Mouse (Mus musculus) CD8-positive naive resting alpha-beta T cell, adult 2 months (primary cell): Measurements from ENCODE around the gene H2-M5.
A peak's percentile ranks its signal among the peaks of the same experiment; 100 is the strongest.

Experiments used
- DNase-seq, 2 experiments: peaks; one replicate each; pipeline ENCODE4 v3.0.0; 2022; ENCODE audit warnings: low read depth in 2 of 2, low spot score in 2 of 2

The H2-M5 gene

GRCm38 (mm10) chr17:36950981-36951947, 38.1 kb downstream of the H2-M5 start, which contains the start of gene Ppp1r11:
Gene Ppp1r11 (minus strand): TSS chr17:36951741.
- DNase-seq, result peak; percentile 91 to 94

- DNase-seq, result no peak
Measured at GRCm38 (mm10) chr17:36949265-36949664, 40.1 kb downstream of the H2-M5 start.

- no peak for DNase-seq
Measured at GRCm38 (mm10) chr17:36948286-36948685, 41.1 kb downstream of the H2-M5 start.

GRCm38 (mm10) chr17:36947051-36947819, 42.1 kb downstream of the H2-M5 start:
- DNase-seq, result peak in 1 of 2 experiments; percentile 31

GRCm38 (mm10) chr17:36944121-36944775, 45.1 kb downstream of the H2-M5 start:
- DNase-seq, result peak in 1 of 2 experiments; percentile 20

- DNase-seq, result no peak
Measured at GRCm38 (mm10) chr17:36943691-36944090, 45.6 kb downstream of the H2-M5 start.

GRCm38 (mm10) chr17:36942791-36943471, 46.4 kb downstream of the H2-M5 start, which contains the start of gene Rnf39:
Gene Rnf39 (plus strand): TSS chr17:36942918.
- DNase-seq, result no peak

- peak; percentile 31 to 45 for DNase-seq
Measured at GRCm38 (mm10) chr17:36942391-36942790, 46.9 kb downstream of the H2-M5 start.

GRCm38 (mm10) chr17:36938056-36938455, 51.3 kb downstream of the H2-M5 start:
- DNase-seq, result no peak
